Mouse (Mus musculus): ENCODE data around the gene Ttc41. TPM values are rescaled to one million over a fixed set of nuclear protein-coding genes. Genes with fewer than 3 reads are reported as not detected.

The Ttc41 gene
- polyA plus RNA-seq, 1 experiment: 30.1 TPM

- Histone ChIP-seq H3K4me3 (ENCODE audit: control insufficient read depth, low read depth, low read length) (no peak overlapping the region), H3K27me3 (ENCODE audit: control insufficient read depth, insufficient read depth, low read length) (no peaks in the 10 kb centered on the region), H3K27ac (ENCODE audit: control insufficient read depth, insufficient read depth, low read depth, low read length) (peak overlapping the region; percentile 58; the same call in 1 of the 2 replicates), H3K4me1 (ENCODE audit: control insufficient read depth, insufficient read depth, low read length) (peaks cover 6% of the 10 kb centered on the region), H3K36me3 (ENCODE audit: control insufficient read depth, insufficient read depth, low read length) (no peaks in the 10 kb centered on the region)
- TF ChIP-seq POLR2A (IDR thresholded peaks at IDR 0.05; ENCODE audit: control insufficient read depth, low read depth, low read length) (no peak), CTCF (IDR thresholded peaks at IDR 0.05; ENCODE audit: control insufficient read depth, insufficient read depth, insufficient replicate concordance, low read depth, low read length) (no peak)
Observed at GRCm38 (mm10) chr10:86793509-86793951, 87.9 kb downstream of the Ttc41 start.

- TF ChIP-seq CTCF (IDR thresholded peaks at IDR 0.05; ENCODE audit: control insufficient read depth, insufficient read depth, insufficient replicate concordance, low read depth, low read length): no peak
- no peak for TF ChIP-seq POLR2A (IDR thresholded peaks at IDR 0.05; ENCODE audit: control insufficient read depth, low read depth, low read length)
- Histone ChIP-seq H3K27ac (ENCODE audit: control insufficient read depth, insufficient read depth, low read depth, low read length) (no peak overlapping the region), H3K4me1 (ENCODE audit: control insufficient read depth, insufficient read depth, low read length) (peaks cover 6% of the 10 kb centered on the region), H3K27me3 (ENCODE audit: control insufficient read depth, insufficient read depth, low read length) (no peaks in the 10 kb centered on the region), H3K4me3 (ENCODE audit: control insufficient read depth, low read depth, low read length) (no peak overlapping the region), H3K36me3 (ENCODE audit: control insufficient read depth, insufficient read depth, low read length) (no peaks in the 10 kb centered on the region)
Observed at GRCm38 (mm10) chr10:86794196-86794595, 88.6 kb downstream of the Ttc41 start.

GRCm38 (mm10) chr10:86794794-86795535, 89.4 kb downstream of the Ttc41 start:
- Histone ChIP-seq H3K36me3 (ENCODE audit: control insufficient read depth, insufficient read depth, low read length) (no peaks in the 10 kb centered on the region), H3K27ac (ENCODE audit: control insufficient read depth, insufficient read depth, low read depth, low read length) (no peak overlapping the region), H3K4me1 (ENCODE audit: control insufficient read depth, insufficient read depth, low read length) (peaks cover 6% of the 10 kb centered on the region), H3K4me3 (ENCODE audit: control insufficient read depth, low read depth, low read length) (no peak overlapping the region), H3K27me3 (ENCODE audit: control insufficient read depth, insufficient read depth, low read length) (no peaks in the 10 kb centered on the region)
- TF ChIP-seq POLR2A (IDR thresholded peaks at IDR 0.05; ENCODE audit: control insufficient read depth, low read depth, low read length) (no peak), CTCF (IDR thresholded peaks at IDR 0.05; ENCODE audit: control insufficient read depth, insufficient read depth, insufficient replicate concordance, low read depth, low read length) (no peak)

GRCm38 (mm10) chr10:86796073-86796741, 90.6 kb downstream of the Ttc41 start:
- H3K4me1 ChIP-seq (ENCODE audit: control insufficient read depth, insufficient read depth, low read length): peaks cover 6% of the 10 kb centered on the region
- H3K4me3 ChIP-seq (ENCODE audit: control insufficient read depth, low read depth, low read length): peak overlapping the region; percentile 4
- no peak overlapping the region for H3K27ac ChIP-seq (ENCODE audit: control insufficient read depth, insufficient read depth, low read depth, low read length)
- TF ChIP-seq POLR2A (IDR thresholded peaks at IDR 0.05; ENCODE audit: control insufficient read depth, low read depth, low read length) (no peak), CTCF (IDR thresholded peaks at IDR 0.05; ENCODE audit: control insufficient read depth, insufficient read depth, insufficient replicate concordance, low read depth, low read length) (no peak)
- no peaks in the 10 kb centered on the region for H3K27me3 ChIP-seq (ENCODE audit: control insufficient read depth, insufficient read depth, low read length)
- H3K36me3 ChIP-seq (ENCODE audit: control insufficient read depth, insufficient read depth, low read length): no peaks in the 10 kb centered on the region

- no peak overlapping the region for H3K27ac ChIP-seq (ENCODE audit: control insufficient read depth, insufficient read depth, low read depth, low read length)
- H3K36me3 ChIP-seq (ENCODE audit: control insufficient read depth, insufficient read depth, low read length): no peaks in the 10 kb centered on the region
- H3K27me3 ChIP-seq (ENCODE audit: control insufficient read depth, insufficient read depth, low read length): no peaks in the 10 kb centered on the region
- TF ChIP-seq POLR2A (IDR thresholded peaks at IDR 0.05; ENCODE audit: control insufficient read depth, low read depth, low read length): no peak
- no peak for TF ChIP-seq CTCF (IDR thresholded peaks at IDR 0.05; ENCODE audit: control insufficient read depth, insufficient read depth, insufficient replicate concordance, low read depth, low read length)
- H3K4me3 ChIP-seq (ENCODE audit: control insufficient read depth, low read depth, low read length): no peak overlapping the region
- H3K4me1 ChIP-seq (ENCODE audit: control insufficient read depth, insufficient read depth, low read length): peaks cover 4% of the 10 kb centered on the region
Observed at GRCm38 (mm10) chr10:86807362-86807761, 101.8 kb downstream of the Ttc41 start.

GRCm38 (mm10) chr10:86808013-86808758, 102.6 kb downstream of the Ttc41 start:
- Histone ChIP-seq H3K36me3 (ENCODE audit: control insufficient read depth, insufficient read depth, low read length) (no peaks in the 10 kb centered on the region), H3K4me1 (ENCODE audit: control insufficient read depth, insufficient read depth, low read length) (peaks cover 4% of the 10 kb centered on the region), H3K27ac (ENCODE audit: control insufficient read depth, insufficient read depth, low read depth, low read length) (no peak overlapping the region), H3K27me3 (ENCODE audit: control insufficient read depth, insufficient read depth, low read length) (no peaks in the 10 kb centered on the region), H3K4me3 (ENCODE audit: control insufficient read depth, low read depth, low read length) (no peak overlapping the region)
- TF ChIP-seq POLR2A (IDR thresholded peaks at IDR 0.05; ENCODE audit: control insufficient read depth, low read depth, low read length) (no peak), CTCF (IDR thresholded peaks at IDR 0.05; ENCODE audit: control insufficient read depth, insufficient read depth, insufficient replicate concordance, low read depth, low read length) (no peak)

- H3K27ac ChIP-seq (ENCODE audit: control insufficient read depth, insufficient read depth, low read depth, low read length): no peak overlapping the region; the same call in 1 of the 2 replicates
- no peaks in the 10 kb centered on the region for H3K27me3 ChIP-seq (ENCODE audit: control insufficient read depth, insufficient read depth, low read length)
- H3K4me3 ChIP-seq (ENCODE audit: control insufficient read depth, low read depth, low read length): no peak overlapping the region
- H3K36me3 ChIP-seq (ENCODE audit: control insufficient read depth, insufficient read depth, low read length): no peaks in the 10 kb centered on the region
- no peak for TF ChIP-seq CTCF (IDR thresholded peaks at IDR 0.05; ENCODE audit: control insufficient read depth, insufficient read depth, insufficient replicate concordance, low read depth, low read length)
- TF ChIP-seq POLR2A (IDR thresholded peaks at IDR 0.05; ENCODE audit: control insufficient read depth, low read depth, low read length): no peak
- peaks cover 4% of the 10 kb centered on the region for H3K4me1 ChIP-seq (ENCODE audit: control insufficient read depth, insufficient read depth, low read length)
Observed at GRCm38 (mm10) chr10:86810000-86810399, 104.4 kb downstream of the Ttc41 start.
